Mouse (Mus musculus): ENCODE measurements at regions not wholly inside any gene's neighbourhood (a gene's known extent, or its start where the extent isn't known, plus 50 kb on each side); places are given as distances from the start of the nearest gene placed in this dataset.

- TF ChIP-seq CTCF (IDR thresholded peaks at IDR 0.05; ENCODE audit: low read depth) (no peak), EP300 (optimal IDR thresholded peaks at IDR 0.05) (no peak)
These were observed 264.3 kb downstream of the Bcl11a start for GRCm38 (mm10) chr11:24342176-24342575.

All from stomach, postnatal 0 days (tissue).